Mouse (Mus musculus) neutrophil, adult 83 days (primary cell): Measurements from ENCODE around the gene Nfic. TPM values are rescaled to one million over a fixed set of nuclear protein-coding genes. Genes with fewer than 3 reads are reported as not detected.

Experiments
- total RNA-seq, 2 experiments: library from RNA; stranded (reverse); gene quantifications; one replicate each; pipeline ENCODE4 v1.2.4; 2023

Gene Nfic
- 10 to 100 TPM; 64.6 to 69.7 TPM for total RNA-seq

DNA sequence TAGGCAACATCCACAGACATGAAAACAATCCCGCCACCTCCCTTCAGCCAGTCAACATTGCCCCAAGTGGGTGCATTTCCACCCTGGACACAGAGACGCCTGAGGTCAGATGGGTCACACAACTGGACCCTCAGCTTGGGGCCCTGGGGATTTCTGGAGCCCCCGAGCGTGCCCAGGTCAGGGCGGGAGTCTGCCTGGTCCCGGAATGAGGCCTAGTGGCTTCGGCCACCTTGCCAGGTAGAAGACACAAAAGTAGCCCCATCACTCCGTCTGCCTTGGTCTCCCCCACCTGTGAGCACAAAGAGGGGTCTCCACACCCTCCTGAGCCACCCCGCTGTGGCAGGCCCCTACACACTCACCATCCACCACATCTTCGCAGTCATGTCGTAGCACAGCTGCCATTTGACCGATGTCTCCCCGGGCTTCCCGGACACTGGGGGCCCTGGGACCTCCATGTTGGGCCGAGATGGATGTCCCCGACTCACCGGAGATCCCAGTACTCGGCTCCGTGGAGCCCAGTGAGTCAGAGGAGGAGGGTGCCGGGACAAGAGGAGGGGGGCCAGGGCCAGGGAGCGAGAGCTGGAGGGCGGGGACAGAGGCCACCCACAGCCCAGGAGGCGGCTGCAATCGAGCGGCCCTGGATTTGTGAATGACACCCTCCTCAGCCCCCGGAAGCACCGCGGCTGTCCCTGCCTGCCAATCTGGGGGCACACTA lies at the start of gene Nfic:
Nfic (minus strand) TSS at position 455 of the 715 bp plus-strand sequence.

GRCm38 (mm10) chr10:81500032-81500431 lies 44.6 kb upstream of the Nfic start, which contains the start of gene S1pr4:
Gene S1pr4 (minus strand): TSS chr10:81500132.

DNA sequence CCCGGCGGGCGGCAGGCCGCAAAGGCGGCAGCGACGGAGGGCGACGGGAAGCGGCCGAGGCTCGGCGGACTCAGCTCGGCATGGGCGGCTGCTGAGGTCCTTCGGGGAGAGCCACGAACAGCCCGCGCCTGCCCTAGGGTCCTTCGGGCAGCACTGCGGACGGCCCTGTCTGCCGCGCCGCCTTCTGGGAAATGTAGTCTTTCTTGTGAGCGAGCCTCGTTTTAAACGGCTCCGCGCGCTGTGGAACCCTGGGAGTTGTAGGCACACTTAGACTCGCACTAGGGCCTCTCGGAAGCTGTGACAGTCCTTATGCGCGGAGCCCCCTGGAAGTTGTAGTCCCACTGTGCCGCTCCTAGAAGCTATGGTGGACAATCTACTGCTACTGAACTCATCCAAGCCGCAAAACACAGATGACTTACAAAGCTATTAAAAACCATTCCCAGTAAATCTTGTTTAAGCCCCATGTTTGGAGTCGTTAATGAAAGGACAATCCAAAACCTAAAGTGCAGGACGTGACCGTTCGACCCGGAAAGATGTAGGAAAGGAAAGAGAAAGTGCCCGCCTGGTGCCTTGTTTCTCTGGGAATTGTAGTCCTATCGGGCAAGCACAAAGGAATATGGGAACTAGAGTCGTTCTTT lies 40.9 kb upstream of the Nfic start, which contains the start of gene Ncln:
Ncln (minus strand) TSS at position 129 of the 638 bp plus-strand sequence.

DNA sequence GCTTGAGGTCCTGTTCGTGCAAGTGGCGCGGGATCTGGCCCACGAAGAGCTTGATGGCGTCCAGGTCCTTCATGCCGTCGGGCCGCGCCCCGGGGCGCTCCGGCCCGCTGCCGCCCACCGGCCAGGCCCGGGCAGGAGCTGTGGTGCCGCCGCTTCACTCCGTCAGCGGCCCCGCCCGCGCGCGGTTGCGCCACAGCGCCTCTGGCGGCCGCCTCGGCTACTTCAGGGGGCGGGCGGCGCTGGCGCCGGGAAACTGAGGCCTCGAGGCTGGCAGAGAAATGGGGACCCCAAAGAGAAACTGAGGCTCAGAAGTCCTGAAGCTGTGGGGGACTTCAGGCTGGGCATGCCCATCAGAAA lies 27.1 kb upstream of the Nfic start, which contains the start of gene Celf5:
Celf5 (minus strand) TSS at position 177 of the 357 bp plus-strand sequence.

DNA sequence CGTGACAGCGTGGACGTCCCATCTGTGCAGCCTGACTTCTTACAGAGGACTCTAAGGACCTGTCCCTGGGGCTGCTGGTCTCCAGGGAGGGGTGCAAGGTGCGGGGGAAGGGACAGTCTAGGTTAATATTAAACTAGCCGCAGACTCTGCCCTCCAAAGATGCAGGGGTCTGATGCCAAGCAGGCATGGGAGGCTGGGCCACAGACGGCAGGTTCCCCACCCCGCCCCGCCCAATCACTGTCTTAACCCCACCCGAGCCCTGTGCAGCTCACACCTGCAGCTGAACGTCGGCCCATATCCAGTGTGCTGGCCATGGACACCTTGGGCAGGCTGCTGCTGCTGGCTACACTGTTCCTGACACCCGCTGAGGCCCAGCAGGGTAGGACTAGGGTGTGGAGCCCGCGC lies 62.7 kb downstream of the Nfic start, which contains the start of gene Smim24:
Smim24 (plus strand) TSS at position 271 of the 405 bp plus-strand sequence.

DNA sequence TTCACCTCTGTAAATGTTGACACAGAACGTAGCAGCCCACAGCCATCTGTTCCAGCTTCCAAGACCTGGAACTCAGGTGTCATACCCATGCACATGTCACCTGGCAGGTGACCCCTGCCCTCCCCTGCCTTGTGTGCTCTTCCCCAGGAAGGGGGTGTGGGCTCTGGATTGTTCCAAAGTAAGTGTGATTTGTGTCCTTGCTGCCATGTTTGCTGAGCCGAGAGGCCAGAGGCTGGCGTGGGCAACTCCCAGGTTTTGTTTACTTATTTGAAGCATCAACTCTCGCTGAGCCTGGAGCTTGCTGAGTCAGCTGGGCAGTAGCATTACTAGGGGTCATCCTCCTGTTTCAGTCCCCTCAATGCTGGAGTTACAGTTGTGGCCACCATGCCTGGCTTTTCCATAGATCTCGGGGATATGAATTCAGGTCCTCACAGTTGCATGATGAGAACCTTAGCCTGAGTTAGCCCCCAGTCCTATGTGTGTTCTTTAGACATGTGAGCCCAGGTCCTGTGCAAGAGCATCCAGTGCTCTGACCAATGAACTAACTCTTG lies 66.9 kb downstream of the Nfic start, which contains the start of gene Gm48552:
Gm48552 (plus strand) TSS at position 501 of the 551 bp plus-strand sequence.

DNA sequence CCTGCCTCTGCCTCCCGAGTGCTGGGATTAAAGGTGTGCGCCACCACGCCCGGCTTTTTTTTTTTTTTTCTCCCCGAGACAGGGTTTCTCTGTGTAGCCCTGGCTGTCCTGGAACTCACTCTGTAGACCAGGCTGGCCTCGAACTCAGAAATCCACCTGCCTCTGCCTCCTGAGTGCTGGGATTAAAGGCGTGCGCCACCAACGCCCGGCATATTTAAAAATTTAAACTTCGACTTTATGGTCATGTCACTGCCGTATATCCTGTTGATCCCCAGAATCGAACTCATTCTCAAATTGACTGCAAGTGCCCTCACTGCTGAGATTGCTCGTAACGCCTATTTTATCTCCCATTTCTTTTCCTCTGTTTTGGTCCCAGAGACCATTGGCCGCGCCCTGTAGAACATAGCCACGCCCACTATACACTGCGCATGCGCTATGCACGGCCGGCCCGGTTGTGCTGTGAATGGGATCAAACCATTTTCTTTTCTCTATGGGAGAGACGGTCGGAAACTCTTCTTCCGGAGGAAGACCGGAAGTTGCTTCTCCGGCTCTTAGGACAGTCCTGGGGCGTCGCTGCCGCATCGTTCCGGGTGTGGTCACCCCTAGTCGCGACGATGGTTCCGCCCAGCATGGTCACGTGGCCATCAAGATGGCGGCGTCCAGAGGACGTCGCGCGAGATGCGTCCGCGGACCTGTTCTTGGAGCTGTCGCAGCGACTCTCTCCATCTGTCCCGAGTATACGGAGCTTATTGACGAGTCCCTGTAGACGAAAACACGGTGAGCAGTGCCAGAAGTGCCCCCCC lies 71.4 kb downstream of the Nfic start, which contains the start of the genes Dohh and Gm48551:
Dohh (plus strand) TSS at position 627 of the 803 bp plus-strand sequence.
Gm48551 (plus strand) TSS at position 665 of the 803 bp plus-strand sequence.

DNA sequence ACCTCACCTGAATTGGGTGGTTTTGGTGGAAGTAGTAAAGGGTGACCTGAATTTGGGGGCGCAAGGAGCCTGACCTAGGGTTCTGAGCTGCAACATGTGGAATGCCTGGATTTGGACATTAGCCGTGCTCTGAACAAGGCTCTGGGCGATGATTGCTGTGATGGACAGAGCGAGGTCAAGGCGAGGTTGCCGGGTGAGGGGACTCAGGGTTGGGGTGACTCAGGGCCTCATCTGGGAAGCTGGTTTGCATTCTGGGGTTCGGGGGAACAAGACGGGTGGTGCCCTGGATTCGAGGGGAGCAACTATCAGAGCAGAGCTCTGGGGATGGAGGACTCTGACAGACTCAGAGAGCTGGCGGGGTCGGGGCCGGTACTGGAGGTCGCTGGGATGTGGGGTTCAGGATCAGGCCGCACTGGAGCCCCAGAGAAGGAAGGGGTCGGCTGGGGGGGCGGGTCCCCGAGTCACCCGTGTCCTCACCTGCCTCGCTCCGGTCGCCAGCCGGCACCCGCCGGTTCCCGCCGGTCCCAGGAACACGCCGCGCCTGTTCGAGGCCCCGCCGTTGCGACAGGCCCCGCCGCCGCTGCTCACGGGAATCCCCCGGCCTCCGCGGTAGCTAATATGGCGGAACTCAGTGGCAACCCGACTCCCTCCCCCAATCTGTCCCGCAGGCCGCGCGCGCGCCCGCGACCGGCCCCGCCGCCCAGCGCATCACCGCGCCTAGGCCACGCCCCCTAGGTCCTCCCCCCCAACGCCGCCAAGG lies 77.5 kb downstream of the Nfic start, which contains the start of gene Fzr1:
Fzr1 (minus strand) TSS at position 724 of the 760 bp plus-strand sequence.

DNA sequence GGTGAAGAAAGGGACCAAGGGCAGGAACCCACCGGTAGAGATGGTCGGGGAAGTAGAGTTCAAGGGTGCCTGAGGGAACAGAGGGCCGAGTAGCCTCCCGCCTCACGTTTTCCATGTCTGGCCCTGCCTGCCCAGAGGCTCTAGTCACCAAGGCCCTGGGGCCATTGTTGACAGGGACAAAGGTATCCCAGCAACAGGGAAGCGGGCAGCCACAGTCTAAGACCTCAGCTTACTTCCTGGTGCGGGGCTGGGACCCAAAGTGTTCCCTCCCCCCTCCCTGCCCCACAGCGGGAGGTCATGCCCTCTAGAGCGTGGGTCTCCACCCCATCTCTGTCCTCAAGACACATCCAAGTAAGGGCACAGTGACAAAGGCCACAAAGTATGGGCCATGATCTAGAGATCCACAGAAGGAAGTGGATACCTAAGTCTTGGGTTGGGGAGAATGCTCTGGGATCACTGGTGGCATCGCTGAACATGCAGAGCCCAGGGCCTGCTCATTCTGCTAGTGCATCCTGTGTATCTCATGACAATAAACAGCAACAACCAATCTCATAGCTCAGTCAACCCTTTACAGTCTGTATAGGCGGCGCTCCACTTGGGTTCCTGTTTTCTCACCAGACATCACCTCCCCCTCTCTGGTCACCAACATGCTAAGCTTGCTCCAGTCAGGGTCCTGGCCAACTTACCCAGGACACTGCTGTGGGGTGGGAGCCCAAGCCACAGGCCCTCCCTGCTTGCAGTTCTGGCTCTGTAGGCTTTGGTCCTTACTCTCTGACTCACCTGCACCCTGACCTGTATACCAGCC lies 89.6 kb downstream of the Nfic start, which contains the start of gene 4930404N11Rik:
4930404N11Rik (minus strand) TSS at position 145 of the 805 bp plus-strand sequence.

GRCm38 (mm10) chr10:81356991-81357844 lies 98.2 kb downstream of the Nfic start, which contains the start of gene Mfsd12:
Gene Mfsd12 (plus strand): TSS chr10:81357491.

GRCm38 (mm10) chr10:81350351-81351063 lies 104.9 kb downstream of the Nfic start, which contains the start of gene Hmg20b:
Gene Hmg20b (minus strand): TSS chr10:81350480.

Other genes with a start within 250 kb of the Nfic start
- not detected for gene Atcay, start 224.8 kb downstream of the Nfic start, total RNA-seq
- gene Zfr2, start 222.5 kb downstream of the Nfic start, total RNA-seq: 1 to 10 TPM in 1 of 2 experiments, under 1 TPM in 1; 0.44 to 1.5 TPM
- 1 to 10 TPM; 7.1 to 10.0 TPM for gene Matk, start 202.7 kb downstream of the Nfic start, total RNA-seq
- gene Mrpl54, start 188.7 kb downstream of the Nfic start, total RNA-seq: 10 to 100 TPM; 36.4 to 40.7 TPM
- gene Apba3, start 188.7 kb downstream of the Nfic start, total RNA-seq: 10 to 100 TPM; 28.2 to 28.6 TPM
- 1 to 10 TPM; 5.6 to 5.8 TPM for gene Tjp3, start 164.1 kb downstream of the Nfic start, total RNA-seq
- gene Pip5k1c, start 162.7 kb downstream of the Nfic start, total RNA-seq: 10 to 100 TPM; 84.7 to 91.8 TPM
- 10 to 100 TPM; 27.9 to 30.2 TPM for gene Cactin, start 134.5 kb downstream of the Nfic start, total RNA-seq
- gene Tbxa2r, start 126.9 kb downstream of the Nfic start, total RNA-seq: under 1 TPM in 1 of 2 experiments, not detected in 1; 0.64 TPM
- not detected for gene Gipc3, start 112.4 kb downstream of the Nfic start, total RNA-seq
- gene Hmg20b, start 105.2 kb downstream of the Nfic start, total RNA-seq: 10 to 100 TPM; 38.3 to 46.6 TPM
- gene Mfsd12, start 98.1 kb downstream of the Nfic start, total RNA-seq: 10 to 100 TPM; 19.2 to 20.1 TPM
- gene 4930404N11Rik, start 89.8 kb downstream of the Nfic start, total RNA-seq: 1 to 10 TPM; 3.8 to 4.8 TPM
- gene Fzr1, start 77.1 kb downstream of the Nfic start, total RNA-seq: 10 to 100 TPM; 51.4 to 52.7 TPM
- 10 to 100 TPM; 17.9 to 20.0 TPM for gene Dohh, start 71.2 kb downstream of the Nfic start, total RNA-seq
- under 1 TPM; 0.53 to 0.70 TPM for gene Gm48551, start 71.2 kb downstream of the Nfic start, total RNA-seq
- 1 to 10 TPM; 1.1 to 1.3 TPM for gene Gm48552, start 66.6 kb downstream of the Nfic start, total RNA-seq
- gene Smim24, start 62.6 kb downstream of the Nfic start, total RNA-seq: 10 to 100 TPM in 1 of 2 experiments, 1 to 10 TPM in 1; 7.1 to 10.6 TPM
- not detected for gene Celf5, start 27.1 kb upstream of the Nfic start, total RNA-seq
- gene Ncln, start 40.8 kb upstream of the Nfic start, total RNA-seq: 100 to 1,000 TPM; 130 to 141 TPM
- gene S1pr4, start 44.5 kb upstream of the Nfic start, total RNA-seq: 10 to 100 TPM; 66.7 to 79.7 TPM
- 10 to 100 TPM; 32.1 to 33.5 TPM for gene Gna15, start 68.6 kb upstream of the Nfic start, total RNA-seq
- gene Gna11, start 89.6 kb upstream of the Nfic start, total RNA-seq: 10 to 100 TPM; 10.4 to 15.4 TPM
- 100 to 1,000 TPM; 321 to 355 TPM for gene Aes, start 103.9 kb upstream of the Nfic start, total RNA-seq
- 1 to 10 TPM; 1.4 to 1.5 TPM for gene Tle2, start 118.9 kb upstream of the Nfic start, total RNA-seq
- 1 to 10 TPM; 3.9 to 4.4 TPM for gene Tle6, start 145.4 kb upstream of the Nfic start, total RNA-seq
- gene BC025920, start 150.6 kb upstream of the Nfic start, total RNA-seq: 1 to 10 TPM; 1.3 to 1.6 TPM
- gene Sirt6, start 172.2 kb upstream of the Nfic start, total RNA-seq: 10 to 100 TPM; 12.8 to 13.5 TPM
- gene Ankrd24, start 172.9 kb upstream of the Nfic start, total RNA-seq: 1 to 10 TPM; 2.0 to 2.9 TPM
- 1 to 10 TPM in 1 of 2 experiments, under 1 TPM in 1; 0.97 to 1.2 TPM for gene Gm10778, start 193.4 kb upstream of the Nfic start, total RNA-seq
- 1 to 10 TPM; 4.3 to 4.7 TPM for gene Zfp433, start 249.2 kb upstream of the Nfic start, total RNA-seq